Mouse (Mus musculus): Measurements from ENCODE around the gene Gprc5c. TPM values are rescaled to one million over a fixed set of nuclear protein-coding genes. Genes with fewer than 3 reads are reported as not detected.
A peak's percentile ranks its signal among the peaks of the same experiment; 100 is the strongest.

Gprc5c gene
- total and polyA plus RNA-seq, 3 experiments: not detected

- no peak for TF ChIP-seq JUND (IDR thresholded peaks at IDR 0.05; ENCODE audit: low read depth, low read length)
- TF ChIP-seq ZMIZ1 (IDR thresholded peaks at IDR 0.05; ENCODE audit: low read depth, low read length): no peak
- no peak for TF ChIP-seq CHD1 (IDR thresholded peaks at IDR 0.05; ENCODE audit: low read depth, low read length)
- no peak for TF ChIP-seq POLR2A (IDR thresholded peaks at IDR 0.05; ENCODE audit: control insufficient read depth in 1 of 2, insufficient read depth in 1 of 2, low read depth in 1 of 2, low read length in 2 of 2, poor library complexity in 1 of 2)
- TF ChIP-seq MXI1 (IDR thresholded peaks at IDR 0.05; ENCODE audit: low read depth, low read length): no peak
- TF ChIP-seq POLR2AphosphoS2 (IDR thresholded peaks at IDR 0.05; ENCODE audit: low read length): no peak
- TF ChIP-seq SIN3A (IDR thresholded peaks at IDR 0.05; ENCODE audit: low read length): no peak
- TF ChIP-seq EP300 (IDR thresholded peaks at IDR 0.05; ENCODE audit: low read depth in 1 of 2, low read length in 2 of 2): no peak
- TF ChIP-seq POLR2AphosphoS5 (IDR thresholded peaks at IDR 0.05; ENCODE audit: borderline replicate concordance, low read depth, low read length): no peak
- no peak for TF ChIP-seq USF2 (IDR thresholded peaks at IDR 0.05; ENCODE audit: borderline replicate concordance in 1 of 2, insufficient read depth in 1 of 2, low read depth in 1 of 2, low read length in 2 of 2)
- TF ChIP-seq GABPA (IDR thresholded peaks at IDR 0.05; ENCODE audit: low read depth, low read length): no peak
- no peak for TF ChIP-seq ZNF384 (IDR thresholded peaks at IDR 0.05; ENCODE audit: low read depth, low read length)
- TF ChIP-seq MYB (IDR thresholded peaks at IDR 0.05; ENCODE audit: low read depth, low read length): no peak
- Histone ChIP-seq H3K27ac (ENCODE audit: control insufficient read depth, low read depth, low read length) (no peak overlapping the region), H3K9me3 (replicated peaks; ENCODE audit: insufficient read depth, low read length) (no peaks in the 10 kb centered on the region), H3K9ac (ENCODE audit: control insufficient read depth, low read depth, low read length, poor library complexity, severe bottlenecking) (no peak overlapping the region), H3K79me2 (ENCODE audit: control insufficient read depth, insufficient read depth, low read length, poor library complexity) (no peaks in the 10 kb centered on the region), H3K4me1 (ENCODE audit: control insufficient read depth in 1 of 2, insufficient read depth in 2 of 2, low read length in 2 of 2) (no peaks in the 10 kb centered on the region), H3K27me3 (ENCODE audit: control insufficient read depth in 1 of 2, insufficient read depth in 2 of 2, low read length in 2 of 2) (no peaks in the 10 kb centered on the region), H3K4me3 (ENCODE audit: control insufficient read depth in 1 of 2, insufficient read depth in 1 of 2, low read depth in 2 of 2, low read length in 2 of 2) (no peak overlapping the region), H3K36me3 (ENCODE audit: control insufficient read depth in 1 of 2, insufficient read depth in 2 of 2, low read length in 2 of 2) (no peaks in the 10 kb centered on the region)
- DNase-seq (ENCODE audit: low read depth, low spot score): no peak
These were observed 28.7 kb downstream of the Gprc5c start for GRCm38 (mm10) chr11:114879666-114880065.

GRCm38 (mm10) chr11:114880185-114880584 is 29.2 kb downstream of the Gprc5c start:
- no peak overlapping the region for H3K27ac ChIP-seq (ENCODE audit: control insufficient read depth, low read depth, low read length)
- H3K9me3 ChIP-seq (replicated peaks; ENCODE audit: insufficient read depth, low read length): no peaks in the 10 kb centered on the region
- no peak for DNase-seq (ENCODE audit: low read depth, low spot score)
- H3K4me3 ChIP-seq (ENCODE audit: control insufficient read depth in 1 of 2, insufficient read depth in 1 of 2, low read depth in 2 of 2, low read length in 2 of 2): no peak overlapping the region
- no peaks in the 10 kb centered on the region for H3K79me2 ChIP-seq (ENCODE audit: control insufficient read depth, insufficient read depth, low read length, poor library complexity)
- TF ChIP-seq NELFE (IDR thresholded peaks at IDR 0.05; ENCODE audit: low read depth, low read length) (no peak), ETS1 (IDR thresholded peaks at IDR 0.05; ENCODE audit: low read depth, low read length) (no peak)
- H3K36me3 ChIP-seq (ENCODE audit: control insufficient read depth in 1 of 2, insufficient read depth in 2 of 2, low read length in 2 of 2): no peaks in the 10 kb centered on the region
- no peak overlapping the region for H3K9ac ChIP-seq (ENCODE audit: control insufficient read depth, low read depth, low read length, poor library complexity, severe bottlenecking)
- H3K27me3 ChIP-seq (ENCODE audit: control insufficient read depth in 1 of 2, insufficient read depth in 2 of 2, low read length in 2 of 2): no peaks in the 10 kb centered on the region
- H3K4me1 ChIP-seq (ENCODE audit: control insufficient read depth in 1 of 2, insufficient read depth in 2 of 2, low read length in 2 of 2): no peaks in the 10 kb centered on the region

- H3K27ac ChIP-seq (ENCODE audit: control insufficient read depth, low read depth, low read length): no peak overlapping the region
- no peaks in the 10 kb centered on the region for H3K79me2 ChIP-seq (ENCODE audit: control insufficient read depth, insufficient read depth, low read length, poor library complexity)
- H3K27me3 ChIP-seq (ENCODE audit: control insufficient read depth in 1 of 2, insufficient read depth in 2 of 2, low read length in 2 of 2): no peaks in the 10 kb centered on the region
- TF ChIP-seq JUND (IDR thresholded peaks at IDR 0.05; ENCODE audit: low read depth, low read length): no peak
- no peak for TF ChIP-seq NRF1 (IDR thresholded peaks at IDR 0.05; ENCODE audit: insufficient read depth, low read depth, low read length, poor library complexity, severe bottlenecking)
- TF ChIP-seq MYB (IDR thresholded peaks at IDR 0.05; ENCODE audit: low read depth, low read length): no peak
- TF ChIP-seq SIN3A (IDR thresholded peaks at IDR 0.05; ENCODE audit: low read length): no peak
- no peak for TF ChIP-seq MAFK (IDR thresholded peaks at IDR 0.05; ENCODE audit: borderline replicate concordance, low read depth, low read length)
- 0 out of 2 replicates have a peak, but pooled peaks have one; percentile 12 for TF ChIP-seq SMC3 (IDR thresholded peaks at IDR 0.05; ENCODE audit: low read depth, low read length)
- TF ChIP-seq BHLHE40 (IDR thresholded peaks at IDR 0.05; ENCODE audit: borderline replicate concordance, low read depth, low read length): no peak
- no peak for TF ChIP-seq USF2 (IDR thresholded peaks at IDR 0.05; ENCODE audit: borderline replicate concordance in 1 of 2, insufficient read depth in 1 of 2, low read depth in 1 of 2, low read length in 2 of 2)
- peak in 2 of 3 experiments; percentile 28 to 31; a peak in 3 of 6 replicates for TF ChIP-seq CTCF (IDR thresholded peaks at IDR 0.05 in 2 of 3, conservative IDR thresholded peaks at IDR 0.05 in 1 of 3; ENCODE audit: control insufficient read depth in 1 of 3, insufficient read depth in 1 of 3, low read depth in 2 of 3, low read length in 3 of 3, poor library complexity in 1 of 3, severe bottlenecking in 1 of 3)
- H3K9me3 ChIP-seq (replicated peaks; ENCODE audit: insufficient read depth, low read length): no peaks in the 10 kb centered on the region
- H3K4me1 ChIP-seq (ENCODE audit: control insufficient read depth in 1 of 2, insufficient read depth in 2 of 2, low read length in 2 of 2): no peaks in the 10 kb centered on the region
- H3K4me3 ChIP-seq (ENCODE audit: control insufficient read depth in 1 of 2, insufficient read depth in 1 of 2, low read depth in 2 of 2, low read length in 2 of 2): no peak overlapping the region
- DNase-seq (ENCODE audit: low read depth, low spot score): no peak
- H3K9ac ChIP-seq (ENCODE audit: control insufficient read depth, low read depth, low read length, poor library complexity, severe bottlenecking): no peak overlapping the region
- H3K36me3 ChIP-seq (ENCODE audit: control insufficient read depth in 1 of 2, insufficient read depth in 2 of 2, low read length in 2 of 2): no peaks in the 10 kb centered on the region
These were observed 29.6 kb downstream of the Gprc5c start for GRCm38 (mm10) chr11:114880589-114880988.
